Mouse (Mus musculus): Measurements from ENCODE around the gene 1700030K09Rik.

GRCm38 (mm10) chr8:72459881-72460533 is 16.3 kb downstream of the 1700030K09Rik start:
- TF ChIP-seq POLR2A (IDR thresholded peaks at IDR 0.05; ENCODE audit: control insufficient read depth in 1 of 2, insufficient read depth in 1 of 2, low read depth in 1 of 2, low read length in 2 of 2, poor library complexity in 1 of 2) (0 out of 4 replicates have a peak, but pooled peaks of 1 of the 2 experiments have one; percentile 9), CHD1 (IDR thresholded peaks at IDR 0.05; ENCODE audit: low read depth, low read length) (no peak), NRF1 (IDR thresholded peaks at IDR 0.05; ENCODE audit: insufficient read depth, low read depth, low read length, poor library complexity, severe bottlenecking) (no peak), CHD2 (IDR thresholded peaks at IDR 0.05; ENCODE audit: low read length) (no peak), USF1 (IDR thresholded peaks at IDR 0.05; ENCODE audit: low read depth, low read length) (no peak), CTCF (IDR thresholded peaks at IDR 0.05 in 2 of 3, conservative IDR thresholded peaks at IDR 0.05 in 1 of 3; ENCODE audit: control insufficient read depth in 1 of 3, insufficient read depth in 1 of 3, low read depth in 2 of 3, low read length in 3 of 3, poor library complexity in 1 of 3, severe bottlenecking in 1 of 3) (no peak)

Data from MEL (cell line).